Mouse (Mus musculus) stomach, embryonic 16.5 days (tissue): ENCODE data around the gene Foxi3. TPM values are rescaled to one million over a fixed set of nuclear protein-coding genes. Genes with fewer than 3 reads are reported as not detected.

ENCODE experiments used
- polyA plus RNA-seq: library from polyadenylated mRNA; unstranded; fragments of >200 nt; fragmentation: Nextera tagmentation; extraction: Ambion mirVana; gene quantifications from 2 replicates; pipeline ENCODE4 v1.2.1, GENCODE M21; 2015

Gene Foxi3
- polyA plus RNA-seq, 1 experiment from 2014 or later, result not detected

Other genes starting within 250 kb of the Foxi3 start
- 2.8 and 3.5 TPM in 2 replicates for gene Rpia, start 164.3 kb upstream of the Foxi3 start, polyA plus RNA-seq
- gene Eif2ak3, start 112.0 kb upstream of the Foxi3 start, polyA plus RNA-seq, result 10.9 and 11.1 TPM in 2 replicates
- gene Tex37, start 37.6 kb upstream of the Foxi3 start, polyA plus RNA-seq, result not detected in 2 replicates
- gene Thnsl2, start 187.9 kb downstream of the Foxi3 start, polyA plus RNA-seq, result 12.7 and 13.0 TPM in 2 replicates
- gene Fabp1, start 243.3 kb downstream of the Foxi3 start, polyA plus RNA-seq, result 644 and 834 TPM in 2 replicates